In the genomic region with DNA sequence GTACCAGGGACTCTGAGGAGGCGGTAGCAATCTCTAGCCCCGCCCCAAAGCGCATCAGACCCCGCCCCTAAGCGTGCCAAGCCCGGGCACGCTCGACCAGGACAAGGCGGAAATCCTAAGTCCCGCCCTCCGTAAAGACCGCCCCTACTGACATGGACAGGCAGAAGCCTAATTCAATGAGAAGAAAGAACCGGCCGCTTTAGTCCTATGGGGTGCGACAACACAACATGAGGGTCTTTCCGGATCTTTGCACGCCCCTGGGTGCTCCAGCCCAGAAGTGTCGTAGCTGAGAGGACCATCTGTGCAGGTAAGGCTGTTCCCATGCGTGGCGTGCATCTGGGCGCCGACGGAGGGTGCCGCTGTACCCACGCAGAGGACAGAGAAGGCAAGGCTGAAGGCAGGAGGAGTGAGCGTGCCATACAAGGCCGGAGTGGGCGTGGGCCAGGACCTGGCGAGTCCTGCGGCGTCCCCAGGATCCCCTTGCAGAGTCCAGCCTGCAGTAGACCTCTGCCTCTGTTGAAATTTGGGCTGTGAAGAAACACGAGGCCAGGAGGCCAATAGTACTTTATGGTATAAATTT, we compare ENCODE assay signal across 8 mouse cellular contexts. TPM values are rescaled to one million over a fixed set of nuclear protein-coding genes. Genes with fewer than 3 reads are reported as not detected.
DNase-seq lines count a peak whose midpoint lies in the region; ATAC-seq and TF ChIP-seq lines count a peak whose summit lies in the region.

Gene Dcaf4 (plus strand): TSS at position 156 of the 580 bp plus-strand sequence.

- peak; percentile 99 for ATAC-seq in forebrain, embryonic 13.5 days
- ATAC-seq in liver, postnatal 0 days = peak; percentile 98
- ATAC-seq in neural tube, embryonic 14.5 days (ENCODE audit: low read depth) = peak; percentile 99

- peak; percentile 97 for DNase-seq in c-Kit-positive CD71-positive TER-119-positive erythroid progenitor cells, embryonic 14.5 days (ENCODE audit: low spot score)
- peak; percentile 98 to 99 for DNase-seq in heart, postnatal 10 days
- DNase-seq in large intestine, adult 2 months (ENCODE audit: low read depth, low spot score) = peak; percentile 91
- peak; percentile 99 for DNase-seq in liver, postnatal 0 days
- peak; percentile 99 for DNase-seq in testis, postnatal 10 days (ENCODE audit: low spot score)

- TF ChIP-seq EP300 in liver, postnatal 0 days (IDR thresholded peaks at IDR 0.05; ENCODE audit: low read depth) = no peak

- TF ChIP-seq CTCF in E14TG2a.4 (conservative IDR thresholded peaks at IDR 0.05; ENCODE audit: low read length) = no peak
- peak; percentile 58 for TF ChIP-seq CTCF in liver, postnatal 0 days (IDR thresholded peaks at IDR 0.05; ENCODE audit: low read depth)

- peak within 1 kb of the TSS; percentile 68 for H3K9ac ChIP-seq in forebrain, embryonic 13.5 days
- peak within 1 kb of the TSS; percentile 62 for H3K9ac ChIP-seq in liver, postnatal 0 days (replicated peaks)
- H3K9ac ChIP-seq in neural tube, embryonic 14.5 days (replicated peaks; ENCODE audit: low read depth, low read length) = peak within 1 kb of the TSS; percentile 59

- peak within 1 kb of the TSS; percentile 15; the same call in 1 of the 2 replicates for H3K27ac ChIP-seq in forebrain, embryonic 13.5 days
- H3K27ac ChIP-seq in liver, postnatal 0 days (ENCODE audit: low read depth) = peak within 1 kb of the TSS; percentile 78
- no peak within 1 kb of the TSS for H3K27ac ChIP-seq in neural tube, embryonic 14.5 days (ENCODE audit: low read depth, low read length)

- H3K9me3 ChIP-seq in E14TG2a.4 (ENCODE audit: low read length) = no peaks in the 10 kb centered on the region
- H3K9me3 ChIP-seq in forebrain, embryonic 13.5 days (replicated peaks) = no peaks in the 10 kb centered on the region
- H3K9me3 ChIP-seq in liver, postnatal 0 days (ENCODE audit: low read length) = no peaks in the 10 kb centered on the region
- no peaks in the 10 kb centered on the region for H3K9me3 ChIP-seq in neural tube, embryonic 14.5 days (ENCODE audit: control insufficient read depth, low read length)

- peaks cover 88% of the 10 kb centered on the region for H3K4me1 ChIP-seq in E14TG2a.4 (replicated peaks; ENCODE audit: low read depth, low read length)
- peaks cover 14% of the 10 kb centered on the region for H3K4me1 ChIP-seq in forebrain, embryonic 13.5 days
- H3K4me1 ChIP-seq in liver, postnatal 0 days (ENCODE audit: insufficient read depth) = peaks cover 14% of the 10 kb centered on the region
- peaks cover 3% of the 10 kb centered on the region; the same call in 1 of the 2 replicates for H3K4me1 ChIP-seq in neural tube, embryonic 14.5 days (ENCODE audit: control insufficient read depth, insufficient read depth, low read length)

- under 1% methylated on average over 32 of the region's 32 CpGs for WGBS in forebrain, embryonic 13.5 days
- under 1% methylated on average over 32 of the region's 32 CpGs for WGBS in large intestine, adult 2 months
- WGBS in liver, postnatal 0 days (ENCODE audit: insufficient replicate concordance) = under 1% methylated on average over 32 of the region's 32 CpGs
- WGBS in neural tube, embryonic 14.5 days = under 1% methylated on average over 32 of the region's 32 CpGs

- H3K36me3 ChIP-seq in E14TG2a.4 (ENCODE audit: insufficient read depth, low read length) = peaks cover 9% of the 10 kb centered on the region; the same call in 1 of the 2 replicates
- H3K36me3 ChIP-seq in forebrain, embryonic 13.5 days (ENCODE audit: poor library complexity, severe bottlenecking) = no peaks in the 10 kb centered on the region
- H3K36me3 ChIP-seq in liver, postnatal 0 days (replicated peaks; ENCODE audit: insufficient read depth, low read length) = no peaks in the 10 kb centered on the region
- H3K36me3 ChIP-seq in neural tube, embryonic 14.5 days (ENCODE audit: control insufficient read depth, insufficient read depth, low read length) = no peaks in the 10 kb centered on the region

- H3K27me3 ChIP-seq in E14TG2a.4 (ENCODE audit: insufficient read depth, low read length) = no peaks in the 10 kb centered on the region
- H3K27me3 ChIP-seq in forebrain, embryonic 13.5 days = no peaks in the 10 kb centered on the region
- no peaks in the 10 kb centered on the region for H3K27me3 ChIP-seq in liver, postnatal 0 days (ENCODE audit: insufficient read depth, low read length)
- no peaks in the 10 kb centered on the region for H3K27me3 ChIP-seq in neural tube, embryonic 14.5 days (ENCODE audit: control insufficient read depth, insufficient read depth, low read length)

- intact Hi-C loops in heart, postnatal 10 days (cut with DNase I) = no loop called here

- peak within 1 kb of the TSS; percentile 64 for H3K4me2 ChIP-seq in forebrain, embryonic 13.5 days
- H3K4me2 ChIP-seq in liver, postnatal 0 days (ENCODE audit: low read depth, low read length) = peak within 1 kb of the TSS; percentile 73
- peak within 1 kb of the TSS; percentile 65 for H3K4me2 ChIP-seq in neural tube, embryonic 14.5 days (ENCODE audit: low read depth, low read length)

- H3K4me3 ChIP-seq in E14TG2a.4 (replicated peaks; ENCODE audit: low read length) = peak within 1 kb of the TSS; percentile 93
- H3K4me3 ChIP-seq in forebrain, embryonic 13.5 days = peak within 1 kb of the TSS; percentile 57
- peak within 1 kb of the TSS; percentile 75 for H3K4me3 ChIP-seq in liver, postnatal 0 days (ENCODE audit: low read depth, low read length)
- H3K4me3 ChIP-seq in neural tube, embryonic 14.5 days (ENCODE audit: low read depth, low read length) = peak within 1 kb of the TSS; percentile 46

RNA-seq across cellular contexts. Expression of gene Dcaf4, which starts in this region (rescaled TPM):
- 34.7 and 37.2 TPM in 2 replicates for polyA plus RNA-seq in forebrain, embryonic 13.5 days (2015; fragmentation: Nextera tagmentation; extraction: Ambion mirVana)
- total RNA-seq in heart, postnatal 10 days (2021) = 10 to 100 TPM; 18.6 to 19.5 TPM
- polyA plus RNA-seq in large intestine, adult 2 months (2012; rRNA removed) = 13.5 and 16.2 TPM in 2 replicates
- 6.8 and 8.0 TPM in 2 replicates for polyA plus RNA-seq in liver, postnatal 0 days (2015; fragmentation: Nextera tagmentation; extraction: Ambion mirVana)
- 39.9 and 47.1 TPM in 2 replicates for polyA plus RNA-seq in neural tube, embryonic 14.5 days (2014; fragmentation: Nextera tagmentation; extraction: Ambion mirVana)
